Mouse (Mus musculus): ENCODE data around the gene Tnni2.

DNA sequence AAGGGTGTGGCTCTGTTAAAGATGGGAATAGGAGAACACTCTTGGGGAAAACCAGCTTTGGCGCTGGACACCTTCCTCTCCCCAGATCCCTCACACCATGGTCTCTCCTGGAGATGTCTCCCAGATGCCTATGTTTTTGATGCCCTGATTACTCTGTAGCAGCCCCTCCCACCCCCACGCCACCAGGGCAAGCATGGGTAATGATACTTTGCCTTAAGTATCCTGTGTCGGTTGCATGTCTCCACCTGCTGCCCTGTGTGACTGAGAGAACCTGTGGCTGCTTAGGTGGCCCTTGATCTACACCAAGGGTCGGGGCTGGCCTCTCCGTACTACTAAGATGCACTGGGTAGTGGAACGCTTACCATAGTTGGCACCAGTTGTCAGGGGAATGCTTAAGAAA, 36.4 kb downstream of the Tnni2 start:
- TF ChIP-seq CTCF (IDR thresholded peaks at IDR 0.05; ENCODE audit: control insufficient read depth, insufficient read depth, low read length) (no peak), POLR2A (IDR thresholded peaks at IDR 0.05; ENCODE audit: borderline replicate concordance, control insufficient read depth, low read depth, low read length) (no peak)
